Mouse (Mus musculus): ENCODE measurements at regions not wholly inside any gene's neighbourhood (a gene's known extent, or its start where the extent isn't known, plus 50 kb on each side); places are given as distances from the start of the nearest gene placed in this dataset.

- no peak for TF ChIP-seq POLR2A (IDR thresholded peaks at IDR 0.05; ENCODE audit: low read depth, low read length)
- no peak for TF ChIP-seq CTCF (conservative IDR thresholded peaks at IDR 0.05; ENCODE audit: insufficient read depth, insufficient read length, low read depth, low read length)
These were observed 316.5 kb upstream of the Trib2 start for GRCm38 (mm10) chr12:16133253-16133652.

All from kidney, adult 2 months (tissue).